ENCODE assay signal across 8 mouse cellular contexts in genomic region chr11:69947337-69948065, GRCm38 (mm10). TPM values are rescaled to one million over a fixed set of nuclear protein-coding genes. Genes with fewer than 3 reads are reported as not detected.
DNase-seq lines count a peak whose midpoint lies in the region; ATAC-seq lines count a peak whose summit lies in the region.

No protein-coding gene starts in this region.

- DNase-seq in lung, adult 18-20 months = peak; percentile 18 to 41
- DNase-seq in lung, postnatal 25 days (ENCODE audit: low spot score) = no peak
- DNase-seq in embryonic facial prominence, embryonic 11.5 days (ENCODE audit: low spot score) = peak; percentile 76
- peak; percentile 64 to 65 for DNase-seq in heart, adult 9 months (ENCODE audit: low spot score in 2 of 2)
- peak; percentile 51 to 60 for DNase-seq in kidney, adult 8-10 months
- DNase-seq in lung, postnatal 10 days = peak; percentile 39
- no peak for DNase-seq in right cerebral cortex, adult 2 months (ENCODE audit: low spot score in 2 of 2)
- DNase-seq in left cerebral cortex, adult 11 months (ENCODE audit: low spot score) = no peak

- 0 out of 2 replicates have a peak, but pooled peaks cover 3% of the 10 kb centered on the region for H3K4me1 ChIP-seq in embryonic facial prominence, embryonic 11.5 days (ENCODE audit: control insufficient read depth, insufficient read depth, low read length)

- WGBS in embryonic facial prominence, embryonic 11.5 days = under 1% methylated on average over 29 of the region's 29 CpGs

- ATAC-seq in embryonic facial prominence, embryonic 11.5 days (replicated peaks; ENCODE audit: insufficient number of reproducible peaks, low FRiP score, low TSS enrichment, low read depth) = peak; percentile 22

- peaks cover 4% of the 10 kb centered on the region for H3K36me3 ChIP-seq in embryonic facial prominence, embryonic 11.5 days (replicated peaks; ENCODE audit: control insufficient read depth, insufficient read depth, low read depth, low read length)

- H3K27me3 ChIP-seq in embryonic facial prominence, embryonic 11.5 days (ENCODE audit: control insufficient read depth, insufficient read depth, low read length) = no peaks in the 10 kb centered on the region

- peak overlapping the region; percentile 58 for H3K4me3 ChIP-seq in embryonic facial prominence, embryonic 11.5 days (ENCODE audit: low read depth, low read length)

- peak overlapping the region; percentile 87 for H3K27ac ChIP-seq in embryonic facial prominence, embryonic 11.5 days (replicated peaks; ENCODE audit: low read depth, low read length)

- H3K4me2 ChIP-seq in embryonic facial prominence, embryonic 11.5 days (ENCODE audit: low read depth, low read length) = peak overlapping the region; percentile 69

- H3K9me3 ChIP-seq in embryonic facial prominence, embryonic 11.5 days (replicated peaks; ENCODE audit: control insufficient read depth, low read length) = no peaks in the 10 kb centered on the region

- H3K9ac ChIP-seq in embryonic facial prominence, embryonic 11.5 days (replicated peaks; ENCODE audit: low read length) = peak overlapping the region; percentile 63

RNA-seq across cellular contexts. Expression of gene Slc2a4, which starts 0.5 kb away (rescaled TPM):
- polyA plus RNA-seq in embryonic facial prominence, embryonic 11.5 days (2014; fragmentation: Nextera tagmentation; extraction: Ambion mirVana) = 20.2 and 20.5 TPM in 2 replicates

RNA-seq across cellular contexts. Expression of gene Ybx2, which starts 11.9 kb away (rescaled TPM):
- polyA plus RNA-seq in embryonic facial prominence, embryonic 11.5 days (2014; fragmentation: Nextera tagmentation; extraction: Ambion mirVana) = 5.5 and 6.6 TPM in 2 replicates

RNA-seq across cellular contexts. Expression of gene Cldn7, which starts 17.1 kb away (rescaled TPM):
- 17.1 and 22.0 TPM in 2 replicates for polyA plus RNA-seq in embryonic facial prominence, embryonic 11.5 days (2014; fragmentation: Nextera tagmentation; extraction: Ambion mirVana)

RNA-seq across cellular contexts. Expression of gene Eif5a, which starts 25.7 kb away (rescaled TPM):
- polyA plus RNA-seq in embryonic facial prominence, embryonic 11.5 days (2014; fragmentation: Nextera tagmentation; extraction: Ambion mirVana) = 2,030 and 2,067 TPM in 2 replicates

RNA-seq across cellular contexts. Expression of gene Ctdnep1, which starts 33.5 kb away (rescaled TPM):
- 26.2 and 26.5 TPM in 2 replicates for polyA plus RNA-seq in embryonic facial prominence, embryonic 11.5 days (2014; fragmentation: Nextera tagmentation; extraction: Ambion mirVana)

Comparison
In these comparisons a context has a peak if more than half of its experiments do, and no peak if none do; other contexts are left out.
1. DNase-seq: peak in lung, adult 18-20 months (2 of 2), embryonic facial prominence, embryonic 11.5 days (single experiment), heart, adult 9 months (2 of 2), kidney, adult 8-10 months (2 of 2) and lung, postnatal 10 days (single experiment); none in lung, postnatal 25 days (single experiment), right cerebral cortex, adult 2 months (0 of 2) and left cerebral cortex, adult 11 months (single experiment).